Mouse (Mus musculus) kidney, postnatal 10 days (tissue): ENCODE measurements around the gene Gm21970.
A peak's percentile ranks its signal among the peaks of the same experiment; 100 is the strongest.

Experiments used
- DNase-seq: peaks from one replicate; pipeline ENCODE4 v3.0.0; 2021; ENCODE audit warnings: mixed read lengths

The Gm21970 gene

DNA sequence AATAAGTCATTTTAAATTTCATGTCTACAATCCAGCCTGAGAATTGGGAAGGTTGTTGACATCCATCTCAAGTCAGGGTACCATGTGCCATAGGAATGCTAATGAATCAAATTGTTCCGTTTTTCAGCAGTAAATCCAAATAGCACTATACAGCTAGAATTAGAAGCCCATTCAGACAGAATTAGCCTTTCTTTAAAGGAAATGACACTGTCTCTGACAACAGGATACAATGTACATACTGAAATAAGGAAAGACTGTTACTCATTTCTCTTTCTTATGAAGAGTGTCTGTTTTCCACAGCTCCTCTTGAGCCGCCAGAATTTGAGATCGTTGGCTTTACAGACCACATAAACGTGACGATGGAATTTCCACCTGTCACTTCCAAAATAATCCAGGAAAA lies at the start of gene Gm21970:
Gene Gm21970, plus strand, starts transcription at position 301 of the 400 bp plus-strand sequence.
- DNase-seq, result no peak

DNA sequence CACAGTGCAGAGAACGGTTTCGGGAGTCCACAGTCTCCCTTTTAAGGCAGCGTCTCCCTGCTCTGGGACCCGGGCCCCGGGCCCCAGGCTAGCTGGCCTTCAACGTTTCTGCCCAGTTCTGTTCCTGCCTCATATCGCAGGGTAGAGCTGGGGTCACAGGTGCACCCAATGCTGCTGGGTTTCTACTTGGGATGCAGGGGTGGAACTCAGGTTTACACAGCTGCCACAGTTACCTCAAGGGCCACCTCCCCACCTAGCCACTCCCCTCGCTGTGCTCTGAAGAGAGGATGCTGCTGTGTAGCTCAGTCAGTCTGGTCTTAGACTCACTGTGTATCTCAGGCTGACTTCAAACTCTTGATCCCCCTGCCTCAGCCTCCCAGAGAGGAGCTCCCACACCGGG lies 45.0 kb upstream of the Gm21970 start:
- no peak for DNase-seq

GRCm38 (mm10) chr16:91347491-91348263 lies 43.8 kb upstream of the Gm21970 start:
- no peak for DNase-seq

DNA sequence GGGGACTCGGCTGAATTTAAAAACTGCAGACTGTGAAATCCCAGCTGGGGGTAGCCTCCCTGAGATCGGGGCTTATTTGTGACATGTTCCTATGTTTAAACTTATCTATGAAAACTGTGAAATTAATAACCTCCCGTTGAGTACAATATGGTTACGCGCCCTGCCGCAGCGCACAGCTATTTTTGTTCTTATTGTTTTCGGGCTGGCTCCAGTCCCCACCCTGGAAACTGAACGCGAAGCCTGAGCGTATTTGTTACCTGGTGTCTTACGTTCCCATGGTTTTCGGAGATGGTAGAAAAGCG lies 43.3 kb upstream of the Gm21970 start:
- DNase-seq, result no peak

DNA sequence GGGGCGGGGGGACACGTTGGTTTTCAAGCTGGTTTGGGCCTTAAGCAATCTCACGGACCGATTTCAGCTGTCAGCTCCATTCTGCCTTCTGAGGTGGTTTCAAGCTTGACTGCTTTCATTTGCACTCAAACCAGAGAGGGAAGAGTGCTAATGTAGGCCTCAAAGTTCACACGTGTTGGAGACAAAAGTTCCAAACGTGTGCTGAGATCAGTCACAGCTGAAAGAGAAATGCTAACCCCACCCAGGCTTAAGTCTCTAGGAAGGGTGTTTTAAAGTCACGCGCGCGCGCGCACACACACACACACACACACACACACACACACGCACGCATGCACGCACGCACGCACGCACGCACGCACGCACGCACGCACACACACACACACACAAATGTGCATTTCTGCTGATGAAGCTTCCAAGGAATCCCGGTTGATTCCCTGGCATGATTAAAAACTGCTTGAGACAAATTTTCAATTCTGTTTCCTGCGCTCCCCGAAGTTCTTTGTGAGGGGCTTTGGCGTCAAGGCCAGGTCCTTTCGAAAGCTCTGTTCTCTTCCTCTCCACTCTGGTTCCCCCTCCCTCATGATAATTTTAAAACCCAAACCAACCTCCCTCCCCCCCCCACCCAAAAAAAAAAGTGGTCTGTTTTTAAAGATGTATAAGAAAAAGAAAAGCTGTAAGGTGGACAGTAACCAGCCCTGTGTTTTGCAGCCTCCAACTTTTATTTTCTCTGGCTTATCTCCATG lies 42.8 kb upstream of the Gm21970 start:
- no peak for DNase-seq

DNA sequence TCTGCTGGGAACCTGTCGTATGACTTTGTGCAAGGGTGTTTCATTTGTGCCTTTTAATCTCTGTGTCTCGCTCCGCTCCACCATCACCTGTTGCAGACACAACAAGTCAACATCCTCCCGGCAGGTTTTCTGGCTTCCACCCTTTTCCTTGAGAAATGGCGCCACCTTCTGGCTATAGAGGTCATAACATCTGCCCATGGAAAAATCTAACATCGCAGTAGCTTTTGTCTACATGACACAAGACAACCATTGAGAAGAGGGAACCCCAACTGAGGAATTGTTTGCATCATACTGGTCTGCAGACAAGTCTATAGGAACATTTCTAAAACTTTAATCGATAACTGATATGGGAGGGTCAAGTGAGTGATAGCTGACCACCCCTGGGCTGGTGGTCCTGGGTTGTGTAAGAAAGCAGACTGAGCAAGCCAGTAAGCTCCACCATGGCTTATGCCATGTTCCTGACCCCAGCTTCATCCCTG lies 39.4 kb upstream of the Gm21970 start:
- DNase-seq, result peak; percentile 80

DNA sequence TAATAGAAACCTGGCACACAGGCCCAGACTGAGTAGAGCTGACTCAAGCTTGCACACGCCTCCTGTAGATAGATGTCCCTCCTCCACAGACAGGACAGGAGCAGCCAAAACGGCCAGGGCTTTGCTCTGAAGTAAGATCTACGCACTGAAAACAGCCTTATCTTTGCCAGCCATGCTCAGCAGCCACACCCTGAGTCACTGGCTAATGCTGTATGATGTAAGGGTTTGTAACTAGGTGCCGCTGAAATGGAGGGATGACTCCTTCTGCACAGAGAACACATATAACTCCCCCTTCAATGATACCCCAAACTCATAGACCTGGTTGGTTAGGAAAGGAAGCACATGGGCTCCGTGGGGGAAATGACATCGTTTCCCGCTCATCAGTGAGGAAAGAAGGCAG lies 38.8 kb upstream of the Gm21970 start:
- no peak for DNase-seq

DNA sequence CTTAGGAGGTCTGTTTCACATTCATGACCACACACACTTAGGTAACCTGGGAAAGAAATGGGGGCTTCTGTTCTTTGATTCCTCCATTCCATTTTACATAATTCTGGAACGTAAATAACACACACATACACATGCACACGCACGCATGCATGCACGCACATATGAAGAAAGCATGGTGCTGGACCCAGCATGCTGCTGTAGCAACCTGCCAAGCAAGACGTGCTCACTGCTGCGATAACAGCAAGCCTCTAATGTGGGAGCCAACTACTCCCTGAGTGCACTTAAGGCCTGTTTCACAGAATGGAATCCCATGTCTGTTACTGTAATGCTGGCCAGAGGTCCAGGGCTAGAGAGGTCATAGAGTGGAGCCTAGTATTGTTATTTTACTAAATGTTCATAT lies 38.3 kb upstream of the Gm21970 start:
- no peak for DNase-seq

- no peak for DNase-seq
Measured at GRCm38 (mm10) chr16:91353638-91354037, 37.9 kb upstream of the Gm21970 start.

GRCm38 (mm10) chr16:91354599-91354998 lies 36.9 kb upstream of the Gm21970 start:
- DNase-seq, result no peak

GRCm38 (mm10) chr16:91355160-91355559 lies 36.4 kb upstream of the Gm21970 start:
- DNase-seq, result no peak

DNA sequence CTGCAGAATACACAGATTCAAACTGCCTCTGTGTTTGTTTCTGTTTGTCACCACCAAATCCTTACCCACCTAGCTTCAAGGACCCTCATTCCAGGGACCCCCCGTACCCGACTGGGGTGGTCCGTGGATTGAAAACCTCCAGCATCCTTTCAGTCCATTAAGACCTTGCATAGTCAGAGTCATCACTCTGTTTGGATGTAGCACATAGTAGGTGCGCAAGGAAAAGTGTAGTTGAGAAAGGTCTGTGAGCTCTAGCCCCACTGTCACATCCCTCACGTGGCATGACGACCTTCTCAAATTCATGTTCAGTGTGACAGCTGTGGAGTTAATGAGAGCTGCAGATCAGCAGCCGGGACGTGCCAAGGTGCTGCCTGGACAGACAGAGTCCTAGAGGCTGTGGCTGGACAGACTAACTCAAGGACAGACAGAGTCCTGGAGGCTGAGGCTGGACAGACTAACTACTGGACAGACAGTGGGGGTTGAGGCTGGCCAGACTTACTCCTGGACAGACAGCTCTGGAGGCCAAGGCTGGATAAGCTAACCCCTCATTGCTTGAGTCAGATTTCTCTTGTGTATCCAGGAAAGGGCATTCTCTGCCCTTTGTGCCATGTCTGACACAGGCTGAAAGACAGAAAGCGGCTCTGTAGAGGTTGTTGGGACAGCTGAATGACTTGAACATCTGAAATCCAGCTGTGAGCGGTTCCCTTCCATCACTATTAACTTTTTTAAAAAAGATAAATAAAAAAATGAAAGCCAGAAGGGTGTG lies 34.6 kb upstream of the Gm21970 start:
- DNase-seq, result no peak

- DNase-seq, result peak; percentile 48
Measured at GRCm38 (mm10) chr16:91357526-91357900, 34.0 kb upstream of the Gm21970 start.

- DNase-seq, result peak; percentile 64
Measured at GRCm38 (mm10) chr16:91358555-91358954, 33.0 kb upstream of the Gm21970 start.

DNA sequence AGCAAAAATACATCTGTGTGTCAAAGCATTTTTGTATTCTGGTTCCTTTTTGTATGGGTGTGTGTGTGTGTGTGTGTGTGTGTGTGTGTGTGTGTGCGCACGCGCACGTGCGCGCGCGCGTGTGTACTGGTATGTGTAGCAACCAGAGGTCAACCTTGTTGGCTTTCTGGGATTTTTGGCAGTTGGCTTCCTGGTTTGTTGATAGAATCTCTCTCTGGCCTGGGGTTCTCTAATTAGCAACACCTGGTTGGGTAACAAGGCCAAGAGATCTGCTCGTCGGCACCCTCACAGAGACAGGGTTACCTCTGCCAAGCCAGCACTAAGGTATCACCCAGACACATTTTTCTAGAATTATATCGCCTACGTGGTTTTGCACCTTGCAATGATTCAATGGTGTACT lies 32.0 kb upstream of the Gm21970 start:
- DNase-seq, result no peak

DNA sequence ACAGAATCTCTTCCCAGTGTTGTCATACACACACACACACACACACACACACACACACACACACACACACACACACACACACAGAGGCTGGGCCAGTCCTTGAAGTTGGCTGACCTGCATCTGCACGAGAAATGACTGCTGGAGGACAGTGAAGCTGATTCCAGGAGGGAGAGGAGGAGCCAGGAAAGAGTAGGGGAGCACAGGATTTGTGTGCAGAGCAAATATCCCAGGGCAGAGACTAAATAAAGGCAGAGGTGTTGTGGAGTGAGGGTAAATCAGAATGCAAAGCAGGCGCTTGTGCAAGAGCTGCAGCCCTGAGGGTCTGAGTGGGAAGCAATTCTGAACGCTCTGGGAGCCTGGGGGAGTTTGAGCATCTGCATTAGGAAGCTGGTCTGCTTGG lies 31.4 kb upstream of the Gm21970 start:
- DNase-seq, result no peak

- no peak for DNase-seq
Measured at GRCm38 (mm10) chr16:91362006-91362405, 29.5 kb upstream of the Gm21970 start.

GRCm38 (mm10) chr16:91362616-91363272 lies 28.8 kb upstream of the Gm21970 start:
- peak; percentile 87 for DNase-seq

DNA sequence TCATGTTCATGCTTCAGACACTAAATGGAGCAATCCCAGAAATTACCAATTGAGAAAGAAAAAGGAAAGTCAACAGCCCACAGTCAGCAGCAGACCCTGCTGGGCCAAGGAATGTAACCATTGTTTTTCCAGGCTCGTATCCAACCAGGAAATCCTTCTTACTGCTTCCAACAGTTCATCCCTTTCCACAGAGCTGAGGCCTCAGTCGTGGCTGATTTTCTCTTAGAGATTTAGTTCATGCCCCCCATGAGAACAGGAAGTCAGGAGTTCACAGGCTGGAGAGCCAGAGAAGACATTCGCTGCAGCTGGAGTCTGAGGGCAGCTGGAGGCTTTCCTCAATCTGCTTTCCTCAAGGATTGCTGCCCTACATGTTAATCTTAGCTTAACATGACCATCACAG lies 28.0 kb upstream of the Gm21970 start:
- peak; percentile 74 for DNase-seq

DNA sequence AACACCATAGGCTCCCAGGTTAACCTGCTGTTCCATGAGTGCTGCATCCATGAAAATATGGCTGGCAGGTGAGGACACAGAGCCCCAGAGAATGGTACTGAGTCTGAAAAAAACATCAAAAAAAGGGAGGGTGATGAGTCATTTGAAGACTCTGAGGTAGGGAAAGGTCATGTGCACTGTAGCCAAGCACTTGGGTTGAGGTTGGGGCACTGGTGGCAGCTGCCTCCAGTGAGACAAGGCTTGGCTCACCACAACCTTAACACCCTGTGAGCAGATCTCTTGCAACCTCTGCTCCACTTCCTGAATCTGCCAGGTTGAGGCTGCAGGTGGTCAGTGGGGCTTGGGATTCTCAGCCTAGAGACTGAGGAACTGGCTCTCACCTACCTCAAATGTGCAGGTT lies 25.0 kb upstream of the Gm21970 start:
- no peak for DNase-seq

DNA sequence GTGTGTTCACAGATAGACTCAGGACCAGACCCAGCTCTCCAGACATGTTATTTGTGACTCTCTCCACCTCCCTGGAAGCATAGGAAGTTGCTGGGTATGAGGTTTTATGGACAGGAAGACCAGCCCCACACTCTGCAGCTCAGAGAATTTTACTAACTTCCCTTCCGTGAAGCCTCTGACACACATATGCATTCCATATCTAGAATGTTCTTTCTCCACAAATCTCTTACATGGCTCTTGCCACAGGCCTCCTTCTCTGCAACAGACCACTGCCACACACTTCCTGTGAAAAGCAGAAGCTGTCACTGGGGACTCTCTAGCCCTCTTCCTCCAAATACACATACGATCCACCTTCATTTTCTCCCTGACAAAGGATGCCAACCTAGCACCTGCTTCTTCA lies 24.5 kb upstream of the Gm21970 start:
- DNase-seq, result no peak

DNA sequence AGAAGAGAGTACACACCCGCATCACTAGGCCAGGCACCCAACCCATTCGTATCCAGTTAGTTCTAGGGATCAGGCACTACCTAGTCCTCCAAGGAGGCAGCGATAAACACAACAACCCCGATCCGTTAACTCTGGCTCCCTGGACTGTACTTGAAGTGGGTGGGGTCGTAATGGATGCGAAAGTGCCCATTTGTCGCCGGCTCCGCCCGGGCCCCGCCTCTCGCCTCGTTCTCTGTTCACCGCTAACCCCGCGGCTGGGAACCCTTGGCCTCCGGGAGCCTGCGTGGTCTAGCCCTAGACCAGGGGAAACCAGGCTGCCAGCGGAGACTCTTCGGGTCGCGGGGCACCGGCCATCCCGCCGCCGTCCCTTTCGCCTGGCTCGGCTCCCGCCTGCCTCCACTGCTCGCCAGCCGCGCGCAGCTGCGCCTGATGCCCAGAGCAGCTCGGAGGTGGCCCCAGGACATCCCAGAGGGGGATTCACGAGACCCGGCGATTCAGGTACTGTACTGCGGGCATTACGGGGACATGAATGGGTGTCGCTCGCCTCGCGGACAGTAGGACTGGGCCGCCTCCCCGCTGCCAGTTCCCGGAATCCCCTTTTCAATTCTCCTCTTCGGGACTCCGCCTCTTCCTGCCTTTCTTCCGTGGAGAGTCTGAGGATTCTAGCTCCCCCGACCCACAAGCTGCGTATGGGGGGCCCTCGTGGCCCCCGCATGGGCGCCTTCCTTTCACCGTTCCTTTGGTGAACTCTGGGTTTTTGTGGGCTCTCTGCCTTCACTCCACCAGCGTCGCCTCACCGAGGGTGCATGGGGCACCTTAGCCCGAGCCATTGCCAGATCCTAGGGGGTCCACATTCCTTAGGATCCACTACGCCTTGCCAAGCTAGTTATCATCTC lies 18.7 kb upstream of the Gm21970 start, which contains the start of gene Ifnar2:
Gene Ifnar2, plus strand, starts transcription at position 207 of the 896 bp plus-strand sequence.
- peak; percentile 91 for DNase-seq
